ENCODE assay signal across 11 mouse cellular contexts in genomic region chr2:70562981-70563671, GRCm38 (mm10). TPM values are rescaled to one million over a fixed set of nuclear protein-coding genes. Genes with fewer than 3 reads are reported as not detected.
DNase-seq lines count a peak whose midpoint lies in the region; ATAC-seq lines count a peak whose summit lies in the region.
"Had no signal": no experiment of that assay in that cellular context is flagged by ENCODE, and none has a peak within 500 bp of the region (broad histone marks: within the 10 kb centered on the region; RNA-seq: fewer than 3 reads in every experiment).

No protein-coding gene starts in this region.

- H3K4me1 ChIP-seq in heart, embryonic 14.5 days (ENCODE audit: control insufficient read depth in 2 of 2, insufficient read depth in 2 of 2, low read length in 2 of 2): peaks cover 35 to 52% of the 10 kb centered on the region in 2 experiments
- H3K4me1 ChIP-seq in forebrain, embryonic 11.5 days (replicated peaks; ENCODE audit: control insufficient read depth, insufficient read depth, low read length): peaks cover 46% of the 10 kb centered on the region
- H3K4me1 ChIP-seq in midbrain, embryonic 10.5 days: peaks cover 87% of the 10 kb centered on the region
- H3K4me1 ChIP-seq in liver, embryonic 12.5 days: peaks cover 24% of the 10 kb centered on the region

- H3K9me3 ChIP-seq in heart, embryonic 14.5 days (ENCODE audit: control insufficient read depth, low read length): no peaks in the 10 kb centered on the region
- no peaks in the 10 kb centered on the region for H3K9me3 ChIP-seq in forebrain, embryonic 11.5 days (ENCODE audit: control insufficient read depth, low read length)
- no peaks in the 10 kb centered on the region for H3K9me3 ChIP-seq in midbrain, embryonic 10.5 days (replicated peaks)
- no peaks in the 10 kb centered on the region for H3K9me3 ChIP-seq in liver, embryonic 12.5 days (replicated peaks)

- no peak overlapping the region for H3K9ac ChIP-seq in heart, embryonic 14.5 days (ENCODE audit: low read length)
- H3K9ac ChIP-seq in forebrain, embryonic 11.5 days (ENCODE audit: low read length): peak overlapping the region; percentile 43
- H3K9ac ChIP-seq in liver, embryonic 12.5 days: no peak overlapping the region

- no peaks in the 10 kb centered on the region for H3K36me3 ChIP-seq in heart, embryonic 14.5 days (ENCODE audit: control insufficient read depth, insufficient read depth, low read length)
- no peaks in the 10 kb centered on the region for H3K36me3 ChIP-seq in forebrain, embryonic 11.5 days (ENCODE audit: control insufficient read depth, insufficient read depth, low read length)
- no peaks in the 10 kb centered on the region for H3K36me3 ChIP-seq in midbrain, embryonic 10.5 days
- H3K36me3 ChIP-seq in liver, embryonic 12.5 days: no peaks in the 10 kb centered on the region

- WGBS in heart, embryonic 14.5 days: under 1% methylated on average over 37 of the region's 40 CpGs
- under 1% methylated on average over 40 of the region's 40 CpGs for WGBS in forebrain, embryonic 11.5 days
- WGBS in midbrain, embryonic 10.5 days: under 1% methylated on average over 40 of the region's 40 CpGs
- WGBS in liver, embryonic 12.5 days (ENCODE audit: insufficient replicate concordance): 3% methylated on average over 40 of the region's 40 CpGs

- no peak overlapping the region for H3K27ac ChIP-seq in heart, embryonic 14.5 days (replicated peaks in 1 of 2; ENCODE audit: control insufficient read depth in 1 of 2, insufficient read depth in 1 of 2, low read depth in 2 of 2, low read length in 2 of 2)
- peak overlapping the region; percentile 57 for H3K27ac ChIP-seq in forebrain, embryonic 11.5 days (ENCODE audit: low read depth, low read length)
- peak overlapping the region; percentile 56 for H3K27ac ChIP-seq in midbrain, embryonic 10.5 days (replicated peaks)
- no peak overlapping the region for H3K27ac ChIP-seq in liver, embryonic 12.5 days

- no peak for ATAC-seq in heart, embryonic 14.5 days (ENCODE audit: insufficient number of reproducible peaks, insufficient read depth, low FRiP score, low read depth)
- ATAC-seq in forebrain, embryonic 11.5 days (replicated peaks; ENCODE audit: low FRiP score): no peak
- no peak for ATAC-seq in liver, embryonic 12.5 days
- ATAC-seq: inflammation-experienced regulatory T-cells, adult 6 months had no signal

- H3K27me3 ChIP-seq in heart, embryonic 14.5 days (ENCODE audit: control insufficient read depth, insufficient read depth, low read length): peaks cover 96% of the 10 kb centered on the region
- peaks cover 92% of the 10 kb centered on the region for H3K27me3 ChIP-seq in forebrain, embryonic 11.5 days (ENCODE audit: control insufficient read depth, insufficient read depth, low read length)
- peaks cover 99% of the 10 kb centered on the region for H3K27me3 ChIP-seq in midbrain, embryonic 10.5 days (ENCODE audit: low read depth, poor library complexity, severe bottlenecking)
- peaks cover 100% of the 10 kb centered on the region for H3K27me3 ChIP-seq in liver, embryonic 12.5 days (replicated peaks)

- DNase-seq in heart, postnatal 4 days: no peak
- DNase-seq in ES-CJ7 (ENCODE audit: low read depth, low spot score): peak; percentile 51
- peak; percentile 69 for DNase-seq in forebrain, embryonic 11.5 days (ENCODE audit: low spot score)
- peak; percentile 53 for DNase-seq in midbrain, embryonic 10.5 days (ENCODE audit: low spot score)
- DNase-seq in adrenal gland, postnatal 10 days: no peak
- DNase-seq in right cerebral cortex, postnatal 25 days: no peak

- H3K4me2 ChIP-seq in heart, embryonic 14.5 days (ENCODE audit: low read length): peak overlapping the region; percentile 55
- peak overlapping the region; percentile 49 for H3K4me2 ChIP-seq in forebrain, embryonic 11.5 days (ENCODE audit: low read depth, low read length, severe bottlenecking)
- H3K4me2 ChIP-seq in liver, embryonic 12.5 days: no peak overlapping the region

- H3K4me3 ChIP-seq in heart, embryonic 14.5 days (ENCODE audit: control insufficient read depth in 1 of 2, insufficient read depth in 1 of 2, low read depth in 1 of 2, low read length in 2 of 2): peak overlapping the region in 1 of 2 experiments; percentile 28; a peak in 2 of 4 replicates
- peak overlapping the region; percentile 35 for H3K4me3 ChIP-seq in forebrain, embryonic 11.5 days (ENCODE audit: low read depth, low read length)
- H3K4me3 ChIP-seq in midbrain, embryonic 10.5 days: peak overlapping the region; percentile 56
- H3K4me3 ChIP-seq in liver, embryonic 12.5 days: no peak overlapping the region

RNA-seq across cellular contexts. Expression of gene Gad1, which starts 10.3 kb away (rescaled TPM):
- polyA plus RNA-seq in heart, embryonic 14.5 days (2014; fragmentation: Nextera tagmentation; extraction: Ambion mirVana): 0.23 and 0.26 TPM in 2 replicates
- total RNA-seq in heart, postnatal 4 days (2021): under 1 TPM; 0.07 to 0.19 TPM
- 14.2 and 17.2 TPM in 2 replicates for polyA plus RNA-seq in forebrain, embryonic 11.5 days (2014; fragmentation: Nextera tagmentation; extraction: Ambion mirVana)
- polyA plus RNA-seq in midbrain, embryonic 10.5 days (2016; fragmentation: Nextera tagmentation; extraction: Ambion mirVana): 2.6 and 7.9 TPM in 2 replicates
- polyA plus RNA-seq in liver, embryonic 12.5 days (2016; fragmentation: Nextera tagmentation; extraction: Ambion mirVana): 0.14 TPM in 1 of 2 replicates, not detected in the other
- total RNA-seq in adrenal gland, postnatal 10 days (2021): 1 to 10 TPM in 1 of 2 experiments, under 1 TPM in 1; 0.78 to 1.7 TPM
- total RNA-seq: megakaryocyte-erythroid progenitor cell, adult 5-6 weeks had no signal

RNA-seq across cellular contexts. Expression of gene Erich2, which starts 54.5 kb away (rescaled TPM):
- polyA plus RNA-seq in heart, embryonic 14.5 days (2014; fragmentation: Nextera tagmentation; extraction: Ambion mirVana): 0.36 and 1.0 TPM in 2 replicates
- total RNA-seq in heart, postnatal 4 days (2021): under 1 TPM; 0.27 to 0.38 TPM
- polyA plus RNA-seq in forebrain, embryonic 11.5 days (2014; fragmentation: Nextera tagmentation; extraction: Ambion mirVana): 0.79 and 0.80 TPM in 2 replicates
- 1.9 and 2.2 TPM in 2 replicates for polyA plus RNA-seq in midbrain, embryonic 10.5 days (2016; fragmentation: Nextera tagmentation; extraction: Ambion mirVana)
- polyA plus RNA-seq in liver, embryonic 12.5 days (2016; fragmentation: Nextera tagmentation; extraction: Ambion mirVana): 0.13 TPM in 1 of 2 replicates, not detected in the other
- under 1 TPM; 0.15 to 0.18 TPM for total RNA-seq in adrenal gland, postnatal 10 days (2021)
- total RNA-seq: CH12.LX; megakaryocyte-erythroid progenitor cell, adult 5-6 weeks had no signal
- polyA plus RNA-seq: inflammation-experienced regulatory T-cells, adult 6 months had no signal

Comparison
In these comparisons a context has a peak if more than half of its experiments do, and no peak if none do; other contexts are left out.
1. H3K27ac ChIP-seq: peak in forebrain, embryonic 11.5 days (single experiment) and midbrain, embryonic 10.5 days (single experiment); none in heart, embryonic 14.5 days (0 of 2) and liver, embryonic 12.5 days (single experiment).
2. DNase-seq: peak in ES-CJ7 (single experiment), forebrain, embryonic 11.5 days (single experiment) and midbrain, embryonic 10.5 days (single experiment); none in heart, postnatal 4 days (single experiment), adrenal gland, postnatal 10 days (single experiment) and right cerebral cortex, postnatal 25 days (single experiment).